Mouse (Mus musculus) kidney, adult 2 months (tissue): Measurements from ENCODE around the gene Utp14a. TPM values are rescaled to one million over a fixed set of nuclear protein-coding genes. Genes with fewer than 3 reads are reported as not detected.
A peak's percentile ranks its signal among the peaks of the same experiment; 100 is the strongest.

Experiments used
- DNase-seq: peaks from one replicate; pipeline ENCODE4 v3.0.0; 2021
- H3K27ac ChIP-seq: fragments of 200-500 bp; 2 replicates; pipeline ENCODE4 v1.5.1; 2012; ENCODE audit warnings: low read depth, low read length, control low read depth, inconsistent platforms; ENCODE audit not compliant: insufficient read depth
- H3K27me3 ChIP-seq: fragments of 200-500 bp; replicated peaks from 2 replicates; pipeline ENCODE4 v1.6.1; 2012; ENCODE audit warnings: mild to moderate bottlenecking, moderate library complexity, low read length, inconsistent platforms; ENCODE audit not compliant: control insufficient read depth, insufficient read depth
- H3K36me3 ChIP-seq: fragments of 200-500 bp; 2 replicates; pipeline ENCODE4 v1.6.1; 2012; ENCODE audit warnings: mild to moderate bottlenecking, moderate library complexity, low read length, inconsistent platforms; ENCODE audit not compliant: control insufficient read depth, insufficient read depth
- H3K4me1 ChIP-seq: fragments of 200-500 bp; 2 replicates; pipeline ENCODE4 v1.6.1; 2011; ENCODE audit warnings: low read length; ENCODE audit not compliant: control insufficient read depth, insufficient read depth
- H3K4me3 ChIP-seq: fragments of 200-500 bp; 2 replicates; pipeline ENCODE4 v1.5.1; 2011; ENCODE audit warnings: mild to moderate bottlenecking, low read depth, low read length, control low read depth; ENCODE audit not compliant: insufficient read depth
- CTCF ChIP-seq: fragments of 200-500 bp; conservative IDR thresholded peaks from 2 replicates; pipeline ENCODE4 v1.5.1; 2011; ENCODE audit warnings: low read depth, mild to moderate bottlenecking, control low read depth, low read length, moderate library complexity, mixed read lengths; ENCODE audit not compliant: insufficient read depth, insufficient read length
- POLR2A ChIP-seq: fragments of 200-500 bp; IDR thresholded peaks from one replicate; pipeline ENCODE4 v1.6.1; 2011; ENCODE audit warnings: low read depth, low read length, control low read depth
- WGBS: fragments of 180-500 bp; shearing (Covaris S2); methylation state at CpG from one replicate; pipeline ENCODE4 v1.1.7; 2018; 5-methylcytosine and 5-hydroxymethylcytosine counted together
- polyA plus RNA-seq: library from polyadenylated mRNA; depleted of rRNA; stranded (reverse); fragments of >200 nt; gene quantifications from 2 replicates; pipeline ENCODE4 v1.2.3, GENCODE M21; 2012; rRNA removed

Gene Utp14a
- polyA plus RNA-seq, 1 experiment, result 2.4 TPM

GRCm38 (mm10) chrX:48311727-48312126, 55.1 kb downstream of the Utp14a start:
- 96% methylated on average over 5 of the region's 5 CpGs for WGBS
- H3K4me3 ChIP-seq, result no peak overlapping the region
- no peak for DNase-seq
- no peak for TF ChIP-seq CTCF
- TF ChIP-seq POLR2A, result no peak
- no peaks in the 10 kb centered on the region for H3K27me3 ChIP-seq
- H3K36me3 ChIP-seq, result no peaks in the 10 kb centered on the region
- H3K27ac ChIP-seq, result no peak overlapping the region
- no peaks in the 10 kb centered on the region; the same call in 1 of the 2 replicates for H3K4me1 ChIP-seq

GRCm38 (mm10) chrX:48314530-48315079, 57.9 kb downstream of the Utp14a start:
- peak; percentile 92 for DNase-seq
- TF ChIP-seq POLR2A (peak; percentile 70), CTCF (no peak)
- no peaks in the 10 kb centered on the region; the same call in 1 of the 2 replicates for H3K4me1 ChIP-seq
- peak overlapping the region; percentile 54 for H3K4me3 ChIP-seq
- no peaks in the 10 kb centered on the region for H3K36me3 ChIP-seq
- no peaks in the 10 kb centered on the region for H3K27me3 ChIP-seq
- no peak overlapping the region; the same call in 1 of the 2 replicates for H3K27ac ChIP-seq
- WGBS, result 2% methylated on average over 30 of the region's 33 CpGs

- no peak overlapping the region for H3K27ac ChIP-seq
- no peaks in the 10 kb centered on the region; the same call in 1 of the 2 replicates for H3K4me1 ChIP-seq
- no peaks in the 10 kb centered on the region for H3K27me3 ChIP-seq
- DNase-seq, result no peak
- H3K4me3 ChIP-seq, result no peak overlapping the region
- TF ChIP-seq CTCF, result no peak
- TF ChIP-seq POLR2A, result no peak
- WGBS, result 78% methylated on average over 3 of the region's 3 CpGs
- no peaks in the 10 kb centered on the region for H3K36me3 ChIP-seq
These were observed 60.8 kb downstream of the Utp14a start for GRCm38 (mm10) chrX:48317444-48317843.

- no peak overlapping the region for H3K27ac ChIP-seq
- DNase-seq, result peak; percentile 17
- no peaks in the 10 kb centered on the region for H3K27me3 ChIP-seq
- H3K4me1 ChIP-seq, result no peaks in the 10 kb centered on the region; the same call in 1 of the 2 replicates
- H3K36me3 ChIP-seq, result no peaks in the 10 kb centered on the region
- 19% methylated on average over 9 of the region's 9 CpGs for WGBS
- TF ChIP-seq POLR2A (no peak), CTCF (no peak)
- no peak overlapping the region for H3K4me3 ChIP-seq
These were observed 61.5 kb downstream of the Utp14a start for GRCm38 (mm10) chrX:48318194-48318593.

Other genes with a start within 250 kb of the Utp14a start
- gene Apln, start 222.0 kb upstream of the Utp14a start, polyA plus RNA-seq, result 8.1 and 10.8 TPM in 2 replicates
- 25.8 and 32.5 TPM in 2 replicates for gene Xpnpep2, start 148.1 kb upstream of the Utp14a start, polyA plus RNA-seq
- 1.5 and 6.8 TPM in 2 replicates for gene Sash3, start 110.4 kb upstream of the Utp14a start, polyA plus RNA-seq
- gene Zdhhc9, start 48.0 kb upstream of the Utp14a start, polyA plus RNA-seq, result 75.7 and 77.0 TPM in 2 replicates
- gene Bcorl1, start 84.5 kb downstream of the Utp14a start, polyA plus RNA-seq, result 3.5 and 3.8 TPM in 2 replicates
- 3.6 and 5.3 TPM in 2 replicates for gene Elf4, start 206.3 kb downstream of the Utp14a start, polyA plus RNA-seq